Mouse (Mus musculus) urinary bladder, adult 18-20 months (tissue): ENCODE data around the gene Psmd2.

Experiments used
- DNase-seq, 2 experiments: peaks; one replicate each; pipeline ENCODE4 v3.0.0; 2022; ENCODE audit warnings: low spot score in 2 of 2, mixed read lengths in 2 of 2

The Psmd2 gene

DNA sequence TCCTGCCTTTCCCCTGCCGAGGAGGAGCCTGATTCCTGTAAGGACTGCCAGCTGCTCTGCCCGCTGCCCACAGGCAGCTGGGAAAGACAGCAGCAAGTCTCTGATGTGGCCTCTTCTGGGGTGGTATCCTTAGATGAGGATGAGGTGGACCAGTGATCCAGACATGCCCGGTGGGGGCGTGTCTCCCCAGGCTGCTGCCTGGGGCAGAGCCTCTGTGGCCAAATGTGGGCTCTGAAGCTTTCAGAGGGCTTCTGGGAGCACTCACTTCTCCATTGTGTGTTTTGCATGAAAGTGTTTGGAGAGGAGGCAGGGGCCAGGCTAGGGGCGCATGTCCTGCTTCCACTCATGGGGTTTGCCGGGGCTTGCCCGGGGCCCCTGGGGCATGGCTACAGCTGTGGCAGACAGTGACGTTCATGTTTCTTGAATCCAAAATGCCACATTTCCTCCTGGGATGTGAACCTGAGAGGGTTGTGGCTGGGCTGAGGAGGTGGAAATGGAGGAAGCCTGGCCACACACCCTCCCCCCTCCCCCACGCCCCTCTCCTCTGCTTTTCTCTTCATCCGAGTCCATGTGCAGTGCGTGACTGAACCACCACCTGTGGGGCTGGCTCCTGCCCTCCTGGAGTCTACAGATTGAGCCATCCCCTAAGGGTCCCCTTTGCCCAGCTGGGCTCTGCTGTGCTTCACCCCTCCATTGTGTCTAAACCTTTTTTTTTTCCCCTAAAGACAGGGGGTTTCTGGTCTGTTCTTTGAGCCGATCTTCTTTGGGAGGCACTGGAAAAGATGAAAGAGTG is 50.5 kb downstream of the Psmd2 start:
- DNase-seq, result no peak

DNA sequence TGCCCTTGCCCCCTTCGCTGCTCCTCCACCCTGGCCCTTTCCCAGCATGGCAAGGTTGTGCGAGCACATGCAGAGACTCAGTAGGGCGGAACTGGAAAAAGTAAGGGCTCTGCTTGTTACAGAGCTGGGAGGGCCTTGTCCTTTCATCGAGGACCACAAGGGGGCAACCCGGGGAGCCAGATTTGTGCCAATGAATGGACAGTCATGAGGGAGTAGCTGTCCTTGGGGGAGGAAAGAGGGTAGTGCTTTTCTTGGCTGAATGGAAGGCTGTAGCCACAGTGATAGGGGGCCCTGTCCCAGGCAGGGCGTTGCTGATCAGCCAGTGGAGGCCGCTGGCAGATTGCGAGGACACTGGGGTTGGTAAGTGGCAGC is 51.1 kb downstream of the Psmd2 start:
- DNase-seq, result no peak

DNA sequence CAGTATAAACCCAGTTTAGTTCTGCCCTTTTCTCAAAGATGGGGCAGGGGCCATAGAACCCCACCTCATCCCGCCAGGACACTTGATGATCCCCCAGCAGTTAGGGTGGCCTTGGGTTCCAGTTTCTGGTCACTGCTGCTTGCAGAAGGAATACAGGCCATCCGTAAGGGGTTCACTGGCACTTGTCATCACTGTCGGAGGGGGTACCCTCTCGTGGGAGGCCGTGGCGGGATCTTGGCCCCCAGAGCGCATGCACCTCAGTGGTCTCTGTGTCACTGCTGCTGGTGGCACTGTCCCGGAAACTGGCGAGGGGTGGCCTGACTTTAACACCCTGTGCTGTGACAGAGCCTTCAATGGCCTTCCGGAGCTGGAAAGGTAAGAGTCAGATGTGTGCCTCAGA is 51.6 kb downstream of the Psmd2 start:
- DNase-seq, result no peak

DNA sequence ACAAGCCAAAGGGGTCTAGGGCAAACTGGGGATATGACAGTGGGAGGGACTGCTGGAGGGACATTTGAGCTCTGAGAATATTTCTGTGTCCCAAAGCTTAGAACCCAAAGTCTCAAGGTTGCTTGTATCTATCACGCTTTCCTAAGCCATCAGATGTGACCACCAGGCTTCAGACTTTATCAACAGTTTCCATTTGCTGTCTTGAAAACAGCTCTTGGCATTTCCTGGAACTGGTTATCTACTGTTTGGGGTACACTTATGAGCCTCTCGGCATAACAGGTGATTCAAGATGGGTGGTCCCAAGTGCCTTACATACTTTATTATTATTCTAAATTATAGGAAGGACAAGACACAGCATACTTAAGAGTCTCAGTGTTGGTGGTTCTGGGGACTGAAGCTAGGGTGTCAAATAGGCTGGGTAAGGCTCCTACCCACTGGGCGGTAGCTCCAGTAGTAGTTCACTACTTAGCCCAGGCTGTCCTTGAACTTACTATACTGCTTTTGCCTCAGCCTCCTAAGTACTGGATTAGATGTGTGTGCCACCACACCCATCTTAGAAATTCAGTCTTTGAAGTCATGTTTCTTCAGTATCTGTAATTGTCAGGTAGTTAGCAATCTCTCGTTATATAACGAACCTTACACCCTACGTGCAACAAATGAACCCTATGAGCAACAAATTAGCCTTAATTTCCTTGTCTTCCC is 52.4 kb downstream of the Psmd2 start:
- no peak for DNase-seq

DNA sequence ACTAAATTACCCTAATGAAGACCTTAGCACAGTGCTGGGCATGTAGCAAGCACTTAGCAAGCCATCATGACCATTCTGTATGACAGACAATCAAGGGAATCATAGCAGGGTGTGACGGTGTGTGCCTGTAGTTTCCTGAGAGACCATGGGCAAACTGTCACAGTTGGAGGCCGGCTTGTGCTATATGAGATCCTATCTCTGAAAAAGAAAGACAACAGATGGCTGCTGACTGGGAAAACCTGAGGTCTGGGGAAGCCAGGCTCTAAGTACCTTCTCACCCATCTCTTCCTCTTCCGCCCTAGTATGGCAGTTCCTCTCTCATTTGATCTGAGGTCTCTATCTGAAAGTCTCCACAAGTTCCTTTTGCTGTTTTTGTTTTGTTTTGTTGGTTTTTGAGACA is 54.3 kb downstream of the Psmd2 start:
- DNase-seq, result no peak

DNA sequence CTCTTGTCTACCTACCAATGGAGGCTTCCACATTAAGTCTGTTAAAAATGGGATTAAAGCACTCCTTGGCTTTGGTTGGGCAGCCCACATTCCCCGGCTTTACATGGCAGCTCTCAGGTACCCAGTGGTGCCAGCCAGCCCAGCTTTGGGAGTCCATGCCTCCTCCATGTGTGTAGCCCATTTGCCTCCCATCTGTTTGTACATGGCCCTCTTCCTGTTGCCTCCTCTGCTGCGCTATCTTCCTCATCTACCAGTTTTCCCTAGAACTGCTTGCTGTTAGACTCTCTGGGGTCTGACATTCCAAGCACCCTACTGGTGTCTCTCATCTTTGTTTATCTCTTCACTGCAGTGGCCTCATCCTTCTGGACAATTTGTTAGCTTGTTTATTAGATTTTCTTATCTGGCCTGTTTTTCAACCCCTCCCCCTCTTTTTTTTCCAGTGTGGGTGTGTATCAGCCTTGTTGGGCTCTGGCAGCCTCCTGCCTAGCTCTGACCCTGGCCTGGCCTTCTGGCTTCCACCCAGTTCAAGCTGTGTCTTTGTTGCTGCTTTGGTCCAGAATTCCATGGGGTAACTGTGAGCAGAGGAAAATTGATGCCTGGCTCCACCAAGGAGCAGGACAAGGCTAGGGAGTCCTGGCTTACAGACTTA is 55.1 kb downstream of the Psmd2 start:
- no peak for DNase-seq

DNA sequence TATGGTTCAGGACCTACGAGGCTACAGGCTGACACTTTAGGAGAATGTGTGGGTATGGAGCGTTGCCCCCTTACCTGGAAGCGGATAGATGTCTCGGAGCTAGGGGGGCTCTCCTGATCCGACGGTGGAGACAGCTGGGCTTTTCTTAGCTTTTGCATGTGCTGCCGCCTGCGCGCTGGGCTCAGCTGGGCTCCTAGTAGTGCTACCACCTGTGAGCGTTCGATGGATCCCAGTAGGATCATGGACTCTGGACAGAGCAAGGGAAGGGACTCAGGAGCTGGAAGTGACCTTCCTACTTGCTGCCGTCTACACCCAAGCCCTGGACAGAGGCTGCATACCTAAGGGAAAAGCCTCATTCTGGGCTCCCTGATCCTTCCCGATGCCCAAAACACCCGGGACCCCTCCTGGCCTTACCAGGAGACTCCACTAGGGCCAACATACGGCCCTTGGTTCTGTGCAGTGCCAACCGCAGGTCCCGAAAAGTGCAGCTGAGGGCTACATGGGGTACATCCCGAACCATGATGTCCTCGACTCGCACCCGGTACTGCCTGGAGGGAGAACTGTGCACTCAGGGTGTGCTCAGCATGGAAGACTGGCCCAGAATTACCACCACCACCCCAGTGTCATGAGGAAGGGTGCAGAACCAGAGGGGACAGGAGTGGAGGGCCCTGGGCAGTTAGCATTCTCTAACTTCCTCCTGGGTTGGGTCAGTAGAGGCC is 56.9 kb downstream of the Psmd2 start:
- no peak for DNase-seq

DNA sequence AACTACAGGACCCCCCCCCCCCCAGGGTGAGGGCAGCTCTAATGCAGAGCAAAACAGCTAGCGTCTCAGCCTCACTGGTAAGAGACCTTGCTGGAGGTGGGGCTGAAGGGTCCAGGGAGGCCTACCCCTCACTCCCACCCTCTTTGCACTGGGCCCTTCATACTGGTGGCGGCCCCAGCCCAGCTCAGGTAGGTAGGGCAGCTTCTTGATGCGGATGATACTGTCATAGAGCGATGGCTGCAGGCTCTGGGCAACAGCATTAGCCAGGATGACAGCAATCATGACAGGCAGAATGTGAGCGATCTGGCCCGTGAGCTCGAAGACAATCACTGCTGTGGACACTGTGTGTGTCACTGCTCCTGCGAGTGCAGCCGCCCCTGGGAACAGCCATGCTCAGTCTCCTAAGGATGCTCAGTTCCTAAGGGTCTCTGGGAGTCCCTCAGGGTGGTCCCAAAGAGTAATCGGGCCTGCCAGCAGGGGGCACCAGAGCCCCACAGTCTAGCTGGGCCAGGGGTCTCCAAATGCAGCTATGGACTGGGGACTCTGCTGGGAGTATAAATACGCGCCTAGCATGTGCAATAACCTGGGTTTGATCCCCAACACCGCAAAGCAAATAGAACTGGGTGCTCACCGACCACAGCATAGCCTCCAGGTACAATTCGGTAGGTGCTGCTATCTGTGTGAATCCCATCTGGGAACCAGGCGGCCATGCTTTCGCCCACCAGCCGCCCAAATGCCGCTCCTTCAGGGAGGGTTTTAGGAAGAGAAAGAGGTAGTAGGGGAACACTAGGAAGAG is 57.7 kb downstream of the Psmd2 start:
- no peak for DNase-seq

DNA sequence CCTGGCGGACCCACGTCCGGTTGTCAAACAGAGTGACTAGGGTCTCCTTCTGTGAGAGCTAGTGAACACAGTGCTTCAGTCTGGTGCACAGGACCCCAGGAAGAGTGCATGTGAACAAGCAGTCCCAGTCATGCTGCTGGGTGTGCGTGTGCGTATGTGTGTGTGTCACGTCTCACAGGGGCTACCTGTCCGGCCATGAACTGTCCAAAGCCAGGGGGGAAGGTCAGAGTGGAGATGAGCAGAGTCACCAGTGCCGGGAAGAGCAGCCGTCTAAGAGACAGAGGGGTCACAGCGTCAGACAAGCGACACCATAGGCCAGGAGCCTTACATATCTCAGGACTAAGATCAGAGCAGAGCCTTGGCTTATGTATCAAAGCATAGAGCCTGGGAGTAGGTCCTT is 58.9 kb downstream of the Psmd2 start:
- DNase-seq, result no peak

DNA sequence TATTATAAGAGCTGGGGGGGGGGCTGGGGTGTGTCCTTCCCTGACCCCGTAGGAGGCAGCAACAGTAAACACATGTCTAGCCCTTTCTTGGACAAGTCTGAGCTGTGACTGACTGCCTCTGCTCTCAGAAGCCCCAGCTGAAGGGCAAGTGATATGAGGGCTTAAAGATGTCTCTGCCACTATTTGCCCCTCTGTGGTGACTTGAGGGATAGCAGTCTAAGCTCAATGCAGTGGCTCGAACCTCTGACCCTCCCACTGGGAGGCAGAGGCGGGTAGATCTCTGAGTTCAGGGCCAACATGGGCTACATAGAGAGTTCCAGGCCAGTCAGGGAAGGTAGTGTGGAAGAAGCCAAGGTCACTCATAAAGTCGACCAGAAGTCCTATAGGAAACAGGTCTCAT is 59.4 kb downstream of the Psmd2 start:
- no peak for DNase-seq

DNA sequence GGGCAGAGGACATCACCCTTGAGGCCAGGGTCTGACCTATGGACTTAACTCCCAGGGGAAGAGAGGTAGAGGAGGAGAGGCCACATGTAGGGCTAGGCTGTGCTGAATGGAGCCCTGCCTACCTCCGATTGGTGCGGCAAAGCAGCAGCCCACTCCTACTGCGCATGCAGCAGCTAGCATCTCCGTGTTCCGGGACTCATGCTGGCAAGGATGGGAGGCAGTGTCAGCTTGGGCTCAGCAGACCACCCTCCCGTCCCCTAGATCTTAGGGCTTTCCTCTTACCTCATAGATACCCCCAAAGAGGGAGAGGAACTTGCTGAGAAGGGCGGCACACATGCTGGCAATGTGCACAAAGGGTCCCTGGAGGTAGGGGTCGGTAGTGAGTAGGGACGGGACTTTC is 60.7 kb downstream of the Psmd2 start:
- no peak for DNase-seq

DNA sequence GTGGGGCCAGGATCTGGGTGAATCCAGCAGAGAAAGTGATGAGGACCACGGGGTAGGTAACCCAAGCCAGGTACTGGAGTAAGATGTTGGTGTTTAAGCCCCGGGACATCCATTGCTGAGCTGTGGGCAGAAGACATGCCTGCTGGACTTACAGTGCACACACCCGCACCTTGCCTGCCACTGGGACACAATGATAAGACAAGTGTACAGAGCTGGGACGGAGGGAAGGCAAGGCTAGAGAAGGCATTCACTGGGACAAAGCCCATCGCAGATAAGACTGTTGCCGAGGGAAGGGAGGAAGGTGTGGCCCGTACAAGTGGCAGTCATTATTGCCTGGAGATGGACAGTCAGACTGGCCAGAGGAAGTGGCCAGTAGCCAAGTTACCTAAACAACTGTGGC is 61.4 kb downstream of the Psmd2 start:
- no peak for DNase-seq
